Mouse (Mus musculus) embryonic fibroblast, embryonic 13.5 days (primary cell): ENCODE measurements around the gene Gm572. TPM values are rescaled to one million over a fixed set of nuclear protein-coding genes. Genes with fewer than 3 reads are reported as not detected.
A peak's percentile ranks its signal among the peaks of the same experiment; 100 is the strongest.

Source experiments
- H3K27ac ChIP-seq: 2 replicates; pipeline ENCODE4 v1.5.1; 2012; ENCODE audit warnings: low read length, control low read depth, inconsistent platforms; ENCODE audit not compliant: insufficient read depth
- H3K4me1 ChIP-seq: 2 replicates; pipeline ENCODE4 v1.6.1; 2011; ENCODE audit warnings: low read length; ENCODE audit not compliant: control insufficient read depth, insufficient read depth
- H3K4me3 ChIP-seq: 2 replicates; pipeline ENCODE4 v1.5.1; 2011; ENCODE audit warnings: mild to moderate bottlenecking, control low read depth, low read length; ENCODE audit not compliant: insufficient read depth
- CTCF ChIP-seq: IDR thresholded peaks from 2 replicates; pipeline ENCODE4 v1.5.1; 2011; ENCODE audit warnings: mild to moderate bottlenecking, control low read depth, low read length, moderate library complexity, borderline replicate concordance; ENCODE audit not compliant: insufficient read depth
- POLR2A ChIP-seq: IDR thresholded peaks from 2 replicates; pipeline ENCODE4 v1.6.1; 2011; ENCODE audit warnings: low read depth, mild to moderate bottlenecking, control low read depth, low read length, moderate library complexity
- polyA plus RNA-seq: library from polyadenylated mRNA; stranded (reverse); fragments of >200 nt; gene quantifications from 2 replicates; pipeline ENCODE4 v1.2.4, GENCODE M21; 2011; ENCODE audit warnings: low read depth; ENCODE audit not compliant: missing spikeins, insufficient read length

Gm572 gene
- polyA plus RNA-seq, 1 experiment = not detected

GRCm38 (mm10) chr4:148604541-148605165, 38.5 kb upstream of the Gm572 start:
- Histone ChIP-seq H3K4me1 (peaks cover 10% of the 10 kb centered on the region), H3K4me3 (no peak overlapping the region), H3K27ac (no peak overlapping the region)
- TF ChIP-seq POLR2A (no peak), CTCF (peak; percentile 40; the same call in 1 of the 2 replicates)

- no peak overlapping the region for H3K27ac ChIP-seq
- H3K4me3 ChIP-seq = no peak overlapping the region
Measured at GRCm38 (mm10) chr4:148607758-148608157, 35.4 kb upstream of the Gm572 start.

GRCm38 (mm10) chr4:148609805-148610204, 33.3 kb upstream of the Gm572 start:
- H3K27ac ChIP-seq = no peak overlapping the region
- TF ChIP-seq CTCF (no peak), POLR2A (no peak)
- no peak overlapping the region for H3K4me3 ChIP-seq
- H3K4me1 ChIP-seq = peaks cover 8% of the 10 kb centered on the region

More at GRCm38 (mm10) chr4:148607758-148608157, 35.4 kb upstream of the Gm572 start:
- TF ChIP-seq POLR2A (no peak), CTCF (peak; percentile 88)
- H3K4me1 ChIP-seq = peaks cover 11% of the 10 kb centered on the region

- TF ChIP-seq POLR2A (no peak), CTCF (no peak)
- peaks cover 8% of the 10 kb centered on the region for H3K4me1 ChIP-seq
- H3K4me3 ChIP-seq = no peak overlapping the region
- H3K27ac ChIP-seq = no peak overlapping the region
Measured at GRCm38 (mm10) chr4:148610631-148611364, 32.3 kb upstream of the Gm572 start.

- Histone ChIP-seq H3K4me3 (no peak overlapping the region), H3K4me1 (peaks cover 8% of the 10 kb centered on the region), H3K27ac (no peak overlapping the region)
- TF ChIP-seq CTCF (no peak), POLR2A (no peak)
Measured at GRCm38 (mm10) chr4:148612557-148612956, 30.6 kb upstream of the Gm572 start.

GRCm38 (mm10) chr4:148613738-148614137, 29.4 kb upstream of the Gm572 start:
- Histone ChIP-seq H3K4me3 (no peak overlapping the region), H3K27ac (no peak overlapping the region), H3K4me1 (peaks cover 6% of the 10 kb centered on the region)
- no peak for TF ChIP-seq POLR2A
- no peak for TF ChIP-seq CTCF

- TF ChIP-seq CTCF = no peak
- no peak for TF ChIP-seq POLR2A
- Histone ChIP-seq H3K4me1 (peaks cover 8% of the 10 kb centered on the region; the same call in 1 of the 2 replicates), H3K27ac (no peak overlapping the region), H3K4me3 (no peak overlapping the region)
Measured at GRCm38 (mm10) chr4:148619805-148620204, 23.3 kb upstream of the Gm572 start.

- Histone ChIP-seq H3K4me1 (peaks cover 10% of the 10 kb centered on the region; the same call in 1 of the 2 replicates), H3K27ac (no peak overlapping the region), H3K4me3 (no peak overlapping the region)
- no peak for TF ChIP-seq CTCF
- TF ChIP-seq POLR2A = no peak
Measured at GRCm38 (mm10) chr4:148620718-148621117, 22.4 kb upstream of the Gm572 start.

GRCm38 (mm10) chr4:148622485-148622884, 20.6 kb upstream of the Gm572 start:
- no peak for TF ChIP-seq CTCF
- TF ChIP-seq POLR2A = no peak
- H3K4me1 ChIP-seq = peaks cover 12% of the 10 kb centered on the region; the same call in 1 of the 2 replicates
- no peak overlapping the region for H3K27ac ChIP-seq
- H3K4me3 ChIP-seq = no peak overlapping the region

GRCm38 (mm10) chr4:148623609-148624008, 19.5 kb upstream of the Gm572 start:
- TF ChIP-seq POLR2A (no peak), CTCF (no peak)
- peaks cover 12% of the 10 kb centered on the region; the same call in 1 of the 2 replicates for H3K4me1 ChIP-seq
- H3K4me3 ChIP-seq = peak overlapping the region; percentile 9; the same call in 1 of the 2 replicates
- H3K27ac ChIP-seq = no peak overlapping the region

- Histone ChIP-seq H3K4me3 (peak overlapping the region; percentile 27), H3K27ac (no peak overlapping the region), H3K4me1 (peaks cover 10% of the 10 kb centered on the region; the same call in 1 of the 2 replicates)
- TF ChIP-seq CTCF = no peak
- TF ChIP-seq POLR2A = no peak
Measured at GRCm38 (mm10) chr4:148625010-148625409, 18.1 kb upstream of the Gm572 start.
